Mouse (Mus musculus) kidney, postnatal 0 days (tissue): ENCODE data around the gene Kcnk2. TPM values are rescaled to one million over a fixed set of nuclear protein-coding genes. Genes with fewer than 3 reads are reported as not detected.
A peak's percentile ranks its signal among the peaks of the same experiment; 100 is the strongest.

Experiments used
- ATAC-seq: fragments of 200-750 bp; cut with Nextera tagmentation; replicated peaks from 2 replicates; pipeline ENCODE4 v1.8.0; 2017; ENCODE audit warnings: low read depth, moderate number of reproducible peaks, moderate TSS enrichment, moderate library complexity; ENCODE audit not compliant: low FRiP score
- DNase-seq: peaks from one replicate; pipeline ENCODE4 v3.0.0-alpha.2; 2016; ENCODE audit warnings: low spot score
- H3K27ac ChIP-seq: fragments of 300-500 bp; sonication (generic); 2 replicates; pipeline ENCODE4 v1.5.1; 2014; ENCODE audit warnings: mild to moderate bottlenecking
- H3K27me3 ChIP-seq: fragments of 300-500 bp; sonication (generic); 2 replicates; pipeline ENCODE4 v1.6.1; 2014; ENCODE audit warnings: low read length, mixed read lengths; ENCODE audit not compliant: insufficient read depth
- H3K36me3 ChIP-seq: fragments of 300-500 bp; sonication (generic); 2 replicates; pipeline ENCODE4 v1.6.1; 2014; ENCODE audit warnings: low read length, mixed read lengths; ENCODE audit not compliant: insufficient read depth
- H3K4me1 ChIP-seq: fragments of 300-500 bp; sonication (generic); replicated peaks from 2 replicates; pipeline ENCODE4 v1.6.1; 2014; ENCODE audit warnings: antibody characterized with exemption, low read length, mixed read lengths; ENCODE audit not compliant: insufficient read depth
- H3K4me2 ChIP-seq: fragments of 300-500 bp; sonication (generic); 2 replicates; pipeline ENCODE4 v1.6.1; 2014; ENCODE audit warnings: mild to moderate bottlenecking, low read length, moderate library complexity, mixed read lengths
- H3K4me3 ChIP-seq: fragments of 300-500 bp; sonication (generic); replicated peaks from 2 replicates; pipeline ENCODE4 v1.5.1; 2014; ENCODE audit warnings: low read depth, low read length
- H3K9ac ChIP-seq: fragments of 300-500 bp; sonication (generic); 2 replicates; pipeline ENCODE4 v1.6.1; 2014; ENCODE audit warnings: low read depth, low read length
- H3K9me3 ChIP-seq: fragments of 300-500 bp; sonication (generic); replicated peaks from 2 replicates; pipeline ENCODE4 v1.6.1; 2016; ENCODE audit warnings: low read length, inconsistent platforms, mixed read lengths
- CTCF ChIP-seq: IDR thresholded peaks from 2 replicates; pipeline ENCODE4 v1.5.1; 2016; ENCODE audit warnings: antibody characterized with exemption, low read depth, mild to moderate bottlenecking, moderate library complexity
- WGBS: fragments of 180-500 bp; shearing (Covaris S2); extraction: QIAGEN DNeasy Blood & Tissue Kit; methylation state at CpG from one replicate; pipeline ENCODE4 v1.1.7; 2014; 5-methylcytosine and 5-hydroxymethylcytosine counted together
- microRNA-seq: library from miRNA; unstranded; fragments of <30 nt; microRNA quantifications from one replicate; pipeline ENCODE4, GENCODE M21; 2016
- polyA plus RNA-seq: library from polyadenylated mRNA; unstranded; fragments of >200 nt; fragmentation: Nextera tagmentation; extraction: Ambion mirVana; gene quantifications from 2 replicates; pipeline ENCODE4 v1.2.1, GENCODE M21; 2015

Kcnk2 gene
- polyA plus RNA-seq, 1 experiment from 2014 or later, result 2.3 TPM

DNA sequence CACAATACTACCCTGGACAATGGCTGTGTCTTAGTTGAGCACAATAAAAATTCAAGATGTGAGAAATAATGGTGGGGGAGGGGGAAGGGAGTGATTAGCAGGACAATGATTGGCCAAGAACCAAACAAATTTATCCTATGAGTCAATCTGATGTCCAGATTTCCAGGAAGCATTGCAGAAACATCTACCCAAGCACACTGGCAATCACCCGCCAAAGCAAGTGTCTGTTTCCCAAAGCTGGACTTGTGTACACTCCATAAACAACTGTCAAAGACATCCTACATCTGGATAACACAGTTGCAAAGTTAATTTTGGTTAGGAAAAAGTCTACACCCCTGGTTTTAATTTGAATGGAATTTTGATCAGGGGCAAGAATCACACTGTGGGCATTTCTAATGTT, 224.3 kb downstream of the Kcnk2 start:
- H3K9ac ChIP-seq, result no peak overlapping the region

DNA sequence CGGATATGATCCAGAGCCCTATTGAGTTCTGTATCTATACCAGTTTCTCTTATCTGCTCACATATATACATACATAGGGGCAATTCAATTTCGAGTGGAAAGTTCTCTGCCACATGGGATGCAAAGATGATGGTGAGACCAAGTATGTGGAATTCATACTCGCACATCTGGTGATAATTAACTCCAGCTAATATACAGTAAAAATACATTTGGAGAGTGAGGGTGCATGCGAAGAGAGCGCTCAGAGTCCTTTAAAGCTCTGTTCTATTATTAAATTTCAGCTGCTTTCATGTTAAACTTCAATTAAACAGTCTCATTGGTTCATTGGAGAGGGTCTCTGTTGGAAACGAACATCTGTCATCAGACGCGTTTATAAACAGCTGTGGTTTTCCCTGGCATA, 228.6 kb downstream of the Kcnk2 start:
- Histone ChIP-seq H3K9ac (no peak overlapping the region), H3K27me3 (no peaks in the 10 kb centered on the region), H3K4me1 (no peaks in the 10 kb centered on the region), H3K9me3 (no peaks in the 10 kb centered on the region), H3K4me3 (no peak overlapping the region), H3K4me2 (no peak overlapping the region), H3K27ac (no peak overlapping the region), H3K36me3 (no peaks in the 10 kb centered on the region)
- no peak for TF ChIP-seq CTCF
- DNase-seq (no peak), ATAC-seq (no peak)
- 86% methylated on average over 8 of the region's 8 CpGs for WGBS

More for the DNA sequence above, 224.3 kb downstream of the Kcnk2 start:
- no peaks in the 10 kb centered on the region for H3K27me3 ChIP-seq
- 97% methylated on average over 1 of the region's 1 CpGs for WGBS
- no peak overlapping the region for H3K4me2 ChIP-seq
- DNase-seq (no peak), ATAC-seq (no peak)
- no peak overlapping the region for H3K4me3 ChIP-seq
- TF ChIP-seq CTCF, result no peak
- no peak overlapping the region for H3K27ac ChIP-seq
- H3K36me3 ChIP-seq, result no peaks in the 10 kb centered on the region
- no peaks in the 10 kb centered on the region for H3K4me1 ChIP-seq
- no peaks in the 10 kb centered on the region for H3K9me3 ChIP-seq

DNA sequence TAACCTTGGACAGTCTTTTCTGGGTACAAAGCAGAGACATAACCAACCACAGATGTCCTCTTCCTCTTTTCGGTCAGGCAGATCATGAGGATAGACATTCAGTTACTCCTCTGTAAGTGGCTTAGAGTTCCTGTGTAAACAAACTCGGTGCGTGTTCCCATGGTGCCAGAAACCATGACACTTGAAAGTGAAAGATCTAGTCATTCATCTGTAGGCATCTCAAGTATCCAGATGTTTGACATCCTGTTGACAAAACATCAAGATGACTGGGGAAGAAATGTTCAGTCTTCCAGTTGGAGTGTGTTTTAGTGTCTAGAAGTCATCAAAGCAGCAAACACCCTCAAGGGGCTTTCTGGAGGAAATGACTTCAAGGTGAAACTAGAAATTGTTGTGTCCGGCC, 230.9 kb downstream of the Kcnk2 start:
- no peak overlapping the region for H3K4me3 ChIP-seq
- no peak for DNase-seq
- no peak for TF ChIP-seq CTCF
- 40% methylated on average over 4 of the region's 4 CpGs for WGBS
- H3K9ac ChIP-seq, result no peak overlapping the region
- ATAC-seq, result no peak
- no peaks in the 10 kb centered on the region for H3K27me3 ChIP-seq
- H3K27ac ChIP-seq, result no peak overlapping the region
- no peak overlapping the region for H3K4me2 ChIP-seq
- H3K9me3 ChIP-seq, result no peaks in the 10 kb centered on the region
- no peaks in the 10 kb centered on the region for H3K36me3 ChIP-seq
- no peaks in the 10 kb centered on the region for H3K4me1 ChIP-seq

DNA sequence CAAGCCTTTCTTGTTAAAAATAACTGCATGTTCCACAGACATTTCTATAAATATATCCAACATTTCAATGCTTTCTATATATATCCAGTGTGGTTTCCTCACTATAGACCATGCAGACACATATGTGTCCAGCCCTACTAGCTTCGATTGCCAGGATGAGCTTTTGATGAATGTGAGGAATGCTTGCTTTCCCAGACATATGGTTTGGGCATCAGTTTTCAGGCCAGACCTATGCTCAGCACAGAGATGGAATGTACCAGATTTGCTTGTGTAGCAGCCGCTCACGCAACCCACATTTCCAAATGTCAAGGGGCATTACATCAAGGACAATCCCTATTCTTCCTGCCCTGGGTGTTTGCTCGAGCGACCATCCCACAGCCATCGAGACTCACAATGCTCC, 236.3 kb downstream of the Kcnk2 start:
- Histone ChIP-seq H3K4me3 (no peak overlapping the region), H3K36me3 (no peaks in the 10 kb centered on the region), H3K4me1 (no peaks in the 10 kb centered on the region), H3K4me2 (no peak overlapping the region), H3K9ac (no peak overlapping the region), H3K27ac (no peak overlapping the region), H3K27me3 (no peaks in the 10 kb centered on the region), H3K9me3 (no peaks in the 10 kb centered on the region)
- TF ChIP-seq CTCF, result no peak
- no peak for ATAC-seq
- WGBS, result 86% methylated on average over 6 of the region's 6 CpGs
- no peak for DNase-seq

DNA sequence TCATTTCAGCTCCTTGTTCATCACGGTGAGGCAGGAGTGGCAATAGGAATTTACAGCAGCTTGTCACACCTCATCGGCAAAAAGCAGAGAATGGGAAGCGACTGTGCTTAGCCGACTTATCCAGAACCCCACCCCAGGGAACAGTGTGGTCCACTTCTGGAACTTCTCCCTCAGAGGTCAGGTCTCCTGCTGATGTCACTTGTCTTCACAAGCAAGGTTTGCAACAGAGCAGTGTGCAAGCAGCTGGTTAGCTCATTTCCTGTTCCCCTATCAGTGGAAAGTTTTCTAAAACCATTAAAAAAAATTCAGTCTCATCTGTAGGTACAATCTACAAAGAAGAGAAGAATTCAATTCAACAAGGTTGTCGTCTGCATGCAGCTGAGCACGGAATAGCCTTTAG, 236.9 kb downstream of the Kcnk2 start:
- DNase-seq (peak; percentile 5), ATAC-seq (no peak)
- TF ChIP-seq CTCF, result no peak
- 34% methylated on average over 6 of the region's 6 CpGs for WGBS
- no peaks in the 10 kb centered on the region for H3K27me3 ChIP-seq
- H3K4me2 ChIP-seq, result no peak overlapping the region
- H3K9me3 ChIP-seq, result no peaks in the 10 kb centered on the region
- no peak overlapping the region for H3K9ac ChIP-seq
- H3K4me1 ChIP-seq, result no peaks in the 10 kb centered on the region
- no peak overlapping the region for H3K4me3 ChIP-seq
- no peak overlapping the region for H3K27ac ChIP-seq
- no peaks in the 10 kb centered on the region for H3K36me3 ChIP-seq

DNA sequence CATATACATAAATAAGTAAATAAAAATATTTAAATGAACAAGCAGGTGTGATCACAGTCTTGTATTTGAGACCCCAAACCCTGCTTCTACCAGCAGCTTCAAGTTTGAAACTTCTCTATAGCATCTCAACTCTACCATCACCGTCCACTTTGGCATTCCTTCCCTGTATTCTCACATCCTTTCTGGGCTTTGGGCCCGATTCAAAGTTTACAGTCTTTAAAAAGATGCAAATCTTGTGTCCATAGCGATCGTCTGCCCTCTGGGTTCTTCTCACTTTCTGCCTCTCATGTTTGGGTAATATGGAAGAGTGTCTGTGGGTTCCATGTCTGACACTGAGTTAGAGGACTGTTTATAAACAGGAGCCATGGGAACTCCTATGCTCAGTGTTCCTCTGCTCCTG, 237.4 kb downstream of the Kcnk2 start:
- no peak overlapping the region for H3K4me2 ChIP-seq
- no peak for DNase-seq
- no peak overlapping the region for H3K9ac ChIP-seq
- no peak overlapping the region for H3K4me3 ChIP-seq
- H3K9me3 ChIP-seq, result no peaks in the 10 kb centered on the region
- TF ChIP-seq CTCF, result no peak
- no peaks in the 10 kb centered on the region for H3K36me3 ChIP-seq
- 72% methylated on average over 4 of the region's 4 CpGs for WGBS
- H3K4me1 ChIP-seq, result no peaks in the 10 kb centered on the region
- no peaks in the 10 kb centered on the region for H3K27me3 ChIP-seq
- no peak overlapping the region for H3K27ac ChIP-seq
- no peak for ATAC-seq

DNA sequence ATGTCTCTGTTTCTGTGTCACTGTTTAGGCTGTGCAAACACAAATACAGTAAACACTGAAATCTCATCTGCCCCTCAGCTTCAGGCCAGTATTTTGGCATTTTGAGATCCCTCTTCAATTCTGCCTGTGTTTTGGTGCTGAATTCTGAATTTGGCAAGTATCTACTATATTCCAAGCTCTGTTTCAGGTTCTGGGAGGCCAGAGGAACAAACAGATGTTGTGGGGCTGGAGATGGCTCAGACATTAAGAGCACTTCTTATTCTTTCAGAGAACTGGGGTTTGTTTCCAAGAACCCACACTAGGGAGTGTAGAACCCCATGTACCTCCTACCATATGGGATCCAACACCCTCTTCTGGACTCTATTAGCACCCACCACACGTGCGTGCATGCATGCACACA, 237.8 kb downstream of the Kcnk2 start:
- Histone ChIP-seq H3K4me1 (no peaks in the 10 kb centered on the region), H3K27ac (no peak overlapping the region), H3K36me3 (no peaks in the 10 kb centered on the region), H3K4me2 (no peak overlapping the region), H3K27me3 (no peaks in the 10 kb centered on the region), H3K9me3 (no peaks in the 10 kb centered on the region), H3K4me3 (no peak overlapping the region), H3K9ac (no peak overlapping the region)
- WGBS, result 85% methylated on average over 2 of the region's 2 CpGs
- no peak for TF ChIP-seq CTCF
- ATAC-seq (no peak), DNase-seq (no peak)

Small RNAs within 50 kb of the gene (microRNA-seq; reads per million reads assigned to microRNA genes)
- not detected for gene Gm24092
